Mouse (Mus musculus) myocyte (in vitro differentiated cells): Measurements from ENCODE around the gene Naa15. TPM values are rescaled to one million over a fixed set of nuclear protein-coding genes. Genes with fewer than 3 reads are reported as not detected.
"Not testable (repeated sequence)": the region's sequence is repeated elsewhere in the genome, so short reads cannot be mapped to it uniquely, and the experiment has no call there.

ENCODE experiments used
- H3K27me3 ChIP-seq: one replicate; pipeline ENCODE4 v1.6.1; 2011; ENCODE audit not compliant: control insufficient read depth, insufficient read depth, insufficient read length
- H3K36me3 ChIP-seq: one replicate; pipeline ENCODE4 v1.6.1; 2011; ENCODE audit not compliant: control insufficient read depth, insufficient read depth
- H3K4me2 ChIP-seq: one replicate; pipeline ENCODE4 v1.6.1; 2011; ENCODE audit warnings: low read depth, control low read depth
- H3K4me3 ChIP-seq: one replicate; pipeline ENCODE4 v1.5.1; 2011; ENCODE audit warnings: mild to moderate bottlenecking, control low read depth, moderate library complexity
- H3K79me2 ChIP-seq: one replicate; pipeline ENCODE4 v1.6.1; 2011; ENCODE audit not compliant: control insufficient read depth, insufficient read depth
- H3ac ChIP-seq: one replicate; pipeline ENCODE4 v1.6.1; 2011; ENCODE audit not compliant: control insufficient read depth, insufficient read length
- CEBPB ChIP-seq: IDR thresholded peaks from 2 replicates; pipeline ENCODE4 v1.6.1; 2011; ENCODE audit warnings: mild to moderate bottlenecking, moderate library complexity; ENCODE audit not compliant: poor library complexity, insufficient read depth, severe bottlenecking
- E2F4 ChIP-seq: IDR thresholded peaks from one replicate; pipeline ENCODE4 v1.6.1; 2011; ENCODE audit warnings: mild to moderate bottlenecking, control low read depth, moderate library complexity; ENCODE audit not compliant: insufficient read depth
- MAX ChIP-seq: IDR thresholded peaks from one replicate; pipeline ENCODE4 v1.6.1; 2011; ENCODE audit warnings: low read depth, mild to moderate bottlenecking, control low read depth
- MYOD1 ChIP-seq, 3 experiments: IDR thresholded peaks; one replicate each; pipeline ENCODE4 v1.6.1; 2011; ENCODE audit warnings: control low read depth in 2 of 3, low read depth in 2 of 3, mild to moderate bottlenecking in 2 of 3, moderate library complexity in 1 of 3; ENCODE audit not compliant: insufficient read length in 2 of 3, control insufficient read depth in 1 of 3
- MYOG ChIP-seq, 3 experiments: IDR thresholded peaks; one replicate each; pipeline ENCODE4 v1.6.1; 2011; ENCODE audit warnings: control low read depth in 2 of 3, low read depth in 2 of 3, mild to moderate bottlenecking in 2 of 3; ENCODE audit not compliant: insufficient read length in 2 of 3, control insufficient read depth in 1 of 3, insufficient read depth in 1 of 3
- POLR2A ChIP-seq: IDR thresholded peaks from one replicate; pipeline ENCODE4 v1.6.1; 2011; ENCODE audit warnings: low read depth, mild to moderate bottlenecking, control low read depth, moderate library complexity; ENCODE audit not compliant: insufficient read length
- POLR2AphosphoS2 ChIP-seq: IDR thresholded peaks from one replicate; pipeline ENCODE4 v1.6.1; 2011; ENCODE audit warnings: low read depth, control low read depth; ENCODE audit not compliant: insufficient read length
- REST ChIP-seq: IDR thresholded peaks from one replicate; pipeline ENCODE4 v1.6.1; 2011; ENCODE audit warnings: mild to moderate bottlenecking, control low read depth, moderate library complexity; ENCODE audit not compliant: insufficient read depth, insufficient read length
- SRF ChIP-seq: IDR thresholded peaks from one replicate; pipeline ENCODE4 v1.6.1; 2011; ENCODE audit warnings: low read depth; ENCODE audit not compliant: control insufficient read depth, insufficient read length
- TCF12 ChIP-seq: IDR thresholded peaks from one replicate; pipeline ENCODE4 v1.6.1; 2011; ENCODE audit warnings: mild to moderate bottlenecking, control low read depth; ENCODE audit not compliant: poor library complexity, insufficient read depth, severe bottlenecking
- TCF3 ChIP-seq: IDR thresholded peaks from one replicate; pipeline ENCODE4 v1.6.1; 2011; ENCODE audit warnings: low read depth, control low read depth; ENCODE audit not compliant: insufficient read length
- USF1 ChIP-seq: IDR thresholded peaks from one replicate; pipeline ENCODE4 v1.6.1; 2011; ENCODE audit warnings: low read depth, mild to moderate bottlenecking, control low read depth, moderate library complexity
- polyA plus RNA-seq: library from polyadenylated mRNA; unstranded; fragments of >200 nt; fragmentation: generic; extraction: Trizol; gene quantifications from one replicate; pipeline ENCODE4 v1.2.1, GENCODE M21; 2012; ENCODE audit warnings: missing spikeins

The Naa15 gene
- polyA plus RNA-seq, 1 experiment = 8.4 TPM

DNA sequence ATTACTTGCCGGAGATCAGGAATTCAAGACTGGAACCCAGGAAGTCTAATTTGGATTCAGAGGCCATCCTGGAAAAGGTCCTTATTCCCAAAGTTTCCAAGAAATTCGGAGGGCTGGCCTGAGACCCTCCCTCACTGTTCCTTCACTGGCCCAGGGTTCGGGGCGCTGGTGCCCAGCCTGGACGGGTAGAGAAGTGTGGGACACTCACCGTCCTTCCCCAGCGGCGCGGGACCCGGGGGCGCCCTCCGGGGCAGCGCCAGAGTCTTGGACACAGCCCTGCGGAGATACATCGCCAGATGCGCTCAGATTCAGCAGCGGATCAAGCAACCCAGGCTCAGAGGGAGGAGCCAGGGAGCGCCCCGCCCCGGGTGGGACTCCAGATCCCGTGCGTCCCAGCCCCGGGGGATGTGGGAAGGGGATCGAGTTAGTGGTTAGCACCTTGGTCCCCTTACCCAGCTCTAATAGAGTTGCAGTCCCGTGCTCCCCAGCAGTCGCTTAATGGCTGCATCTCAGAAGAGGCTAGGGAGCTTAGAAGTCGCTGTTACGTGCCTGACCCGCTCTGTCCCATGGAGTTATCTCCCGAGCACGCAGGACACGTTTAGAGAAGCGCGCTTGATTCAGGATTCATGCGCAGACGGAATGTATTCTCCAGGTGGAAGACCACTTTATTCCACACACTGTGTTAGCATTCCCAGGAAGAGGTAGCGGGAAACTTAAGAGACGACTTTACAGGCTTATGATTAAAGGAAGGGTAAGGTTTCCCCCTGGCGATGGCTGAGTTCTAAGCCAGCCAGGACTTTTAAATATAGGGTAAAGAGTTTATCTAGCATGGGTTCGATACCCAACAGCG lies 18.5 kb upstream of the Naa15 start, which contains the start of gene Mgarp:
Gene Mgarp (minus strand): TSS at position 520 of the 850 bp plus-strand sequence.
- Histone ChIP-seq H3K36me3 (no peaks in the 10 kb centered on the region), H3K4me2 (peak within 1 kb of the TSS; percentile 48), H3K79me2 (no peaks in the 10 kb centered on the region), H3ac (no peak within 1 kb of the TSS), H3K4me3 (no peak within 1 kb of the TSS), H3K27me3 (no peaks in the 10 kb centered on the region)
- TF ChIP-seq CEBPB (no peak), MYOD1 (IDR thresholded peaks at IDR 0.05; ENCODE audit: control insufficient read depth in 1 of 3, insufficient read length in 2 of 3, low read depth in 2 of 3) (no peak), POLR2AphosphoS2 (no peak)

GRCm38 (mm10) chr3:51397700-51398299 lies 17.1 kb upstream of the Naa15 start:
- H3K36me3 ChIP-seq = peaks cover 2% of the 10 kb centered on the region
- H3K4me2 ChIP-seq = no peak overlapping the region
- no peaks in the 10 kb centered on the region for H3K27me3 ChIP-seq
- no peak overlapping the region for H3K4me3 ChIP-seq
- TF ChIP-seq REST = no peak
- no peak for TF ChIP-seq USF1
- no peak for TF ChIP-seq SRF
- no peak for TF ChIP-seq MYOG (IDR thresholded peaks at IDR 0.05; ENCODE audit: control insufficient read depth in 1 of 3, insufficient read depth in 1 of 3, insufficient read length in 2 of 3, low read depth in 2 of 3)
- TF ChIP-seq POLR2AphosphoS2 = no peak
- no peak for TF ChIP-seq E2F4
- no peak for TF ChIP-seq MAX
- TF ChIP-seq CEBPB = no peak
- TF ChIP-seq POLR2A = no peak
- TF ChIP-seq TCF3 = no peak
- no peak for TF ChIP-seq MYOD1 (IDR thresholded peaks at IDR 0.05; ENCODE audit: control insufficient read depth in 1 of 3, insufficient read length in 2 of 3, low read depth in 2 of 3)
- TF ChIP-seq TCF12 = no peak
- H3ac ChIP-seq = no peak overlapping the region
- no peaks in the 10 kb centered on the region for H3K79me2 ChIP-seq

- no peak overlapping the region for H3K4me2 ChIP-seq
- TF ChIP-seq POLR2A (no peak), REST (no peak)
- H3K4me3 ChIP-seq = no peak overlapping the region
- H3ac ChIP-seq = no peak overlapping the region
- H3K27me3 ChIP-seq = no peaks in the 10 kb centered on the region
- peaks cover 3% of the 10 kb centered on the region for H3K36me3 ChIP-seq
- no peaks in the 10 kb centered on the region for H3K79me2 ChIP-seq
Observed at GRCm38 (mm10) chr3:51398667-51399066, 16.3 kb upstream of the Naa15 start.

- TF ChIP-seq USF1 = no peak
- no peak for TF ChIP-seq MYOG (IDR thresholded peaks at IDR 0.05; ENCODE audit: control insufficient read depth in 1 of 3, insufficient read depth in 1 of 3, insufficient read length in 2 of 3, low read depth in 2 of 3)
- TF ChIP-seq POLR2AphosphoS2 = no peak
- Histone ChIP-seq H3K79me2 (no peaks in the 10 kb centered on the region), H3K4me3 (no peak overlapping the region), H3K27me3 (no peaks in the 10 kb centered on the region), H3K36me3 (peaks cover 7% of the 10 kb centered on the region), H3K4me2 (no peak overlapping the region), H3ac (no peak overlapping the region)
Observed at GRCm38 (mm10) chr3:51399531-51399930, 15.4 kb upstream of the Naa15 start.

DNA sequence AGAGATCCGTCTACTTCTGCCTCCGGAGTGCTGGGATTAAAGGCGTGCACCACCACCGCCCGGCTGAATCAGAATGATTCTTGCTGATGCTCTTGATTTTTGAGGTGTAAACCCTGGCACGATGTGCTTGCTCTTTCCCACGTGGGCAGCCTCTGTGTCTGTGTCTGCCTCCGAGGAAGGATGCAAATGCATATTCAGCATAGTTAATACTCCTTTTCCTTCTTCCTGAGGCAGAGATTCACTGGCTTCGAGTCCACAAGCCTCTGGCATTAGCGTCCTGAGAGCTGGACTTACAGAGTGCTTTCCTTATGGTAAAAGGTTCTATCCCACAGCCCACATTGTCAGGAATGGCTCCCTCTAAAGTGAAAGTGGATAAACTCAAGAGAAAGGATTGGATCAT lies 14.3 kb upstream of the Naa15 start:
- H3K36me3 ChIP-seq = peaks cover 12% of the 10 kb centered on the region
- TF ChIP-seq SRF (no peak), TCF3 (no peak), CEBPB (no peak), MYOG (IDR thresholded peaks at IDR 0.05; ENCODE audit: control insufficient read depth in 1 of 3, insufficient read depth in 1 of 3, insufficient read length in 2 of 3, low read depth in 2 of 3) (no peak), REST (no peak), POLR2A (no peak), MAX (no peak), MYOD1 (IDR thresholded peaks at IDR 0.05; ENCODE audit: control insufficient read depth in 1 of 3, insufficient read length in 2 of 3, low read depth in 2 of 3) (no peak), USF1 (no peak), E2F4 (no peak), TCF12 (no peak), POLR2AphosphoS2 (no peak)
- H3K27me3 ChIP-seq = no peaks in the 10 kb centered on the region
- no peak overlapping the region for H3ac ChIP-seq
- H3K4me3 ChIP-seq = no peak overlapping the region
- no peaks in the 10 kb centered on the region for H3K79me2 ChIP-seq
- H3K4me2 ChIP-seq = no peak overlapping the region

DNA sequence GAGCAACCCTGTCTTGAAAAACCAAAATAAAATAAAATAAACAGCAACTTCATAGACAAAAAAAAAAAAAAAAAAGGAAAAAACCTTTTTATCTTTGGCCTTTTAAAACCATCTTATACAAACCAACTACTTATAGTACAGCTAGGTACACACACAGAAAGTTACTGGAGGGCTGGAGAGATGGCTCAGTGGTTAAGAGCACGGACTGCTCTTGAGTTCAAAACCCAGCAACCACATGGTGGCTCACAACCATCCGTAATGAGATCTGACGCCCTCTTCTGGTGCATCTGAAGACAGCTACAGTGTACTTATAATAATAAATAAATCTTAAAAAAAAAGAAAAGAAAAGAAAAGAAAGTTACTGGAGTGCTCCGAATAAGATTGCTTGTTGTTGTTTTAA lies 12.9 kb upstream of the Naa15 start:
- not testable (repeated sequence) for H3K4me2 ChIP-seq, H3K4me3 ChIP-seq, H3ac ChIP-seq, H3K27me3 ChIP-seq, H3K79me2 ChIP-seq
- peaks cover 12% of the 10 kb centered on the region for H3K36me3 ChIP-seq
